Mouse (Mus musculus) ZHBTc4 (cell line): ENCODE data around the gene Gm11985.
A peak's percentile ranks its signal among the peaks of the same experiment; 100 is the strongest.

ENCODE experiments used
- DNase-seq: peaks from one replicate; pipeline ENCODE4 v3.0.0-alpha.2; 2011; ENCODE audit warnings: low read depth, low spot score

The Gm11985 gene

GRCm38 (mm10) chr11:7188469-7188868 lies at the start of gene Gm11985:
TSS of gene Gm11985 (minus strand) at chr11:7188569.
- DNase-seq, result no peak

GRCm38 (mm10) chr11:7237712-7238111 lies 49.3 kb upstream of the Gm11985 start:
- DNase-seq, result no peak

- DNase-seq, result no peak
These were observed 48.4 kb upstream of the Gm11985 start for GRCm38 (mm10) chr11:7236751-7237150.

GRCm38 (mm10) chr11:7234981-7235609 lies 46.7 kb upstream of the Gm11985 start:
- DNase-seq, result peak; percentile 47

- DNase-seq, result no peak
These were observed 46.1 kb upstream of the Gm11985 start for GRCm38 (mm10) chr11:7234436-7234835.

GRCm38 (mm10) chr11:7233333-7233732 lies 45.0 kb upstream of the Gm11985 start:
- no peak for DNase-seq

GRCm38 (mm10) chr11:7231958-7232357 lies 43.6 kb upstream of the Gm11985 start:
- no peak for DNase-seq

GRCm38 (mm10) chr11:7230000-7230399 lies 41.6 kb upstream of the Gm11985 start:
- no peak for DNase-seq

GRCm38 (mm10) chr11:7228107-7228506 lies 39.7 kb upstream of the Gm11985 start:
- no peak for DNase-seq

- no peak for DNase-seq
These were observed 38.6 kb upstream of the Gm11985 start for GRCm38 (mm10) chr11:7226810-7227550.

GRCm38 (mm10) chr11:7226200-7226599 lies 37.8 kb upstream of the Gm11985 start:
- DNase-seq, result no peak

- peak; percentile 63 for DNase-seq
These were observed 33.5 kb upstream of the Gm11985 start for GRCm38 (mm10) chr11:7221826-7222225.

GRCm38 (mm10) chr11:7215703-7216102 lies 27.3 kb upstream of the Gm11985 start:
- DNase-seq, result peak; percentile 71

GRCm38 (mm10) chr11:7214761-7215160 lies 26.4 kb upstream of the Gm11985 start:
- DNase-seq, result peak; percentile 77

GRCm38 (mm10) chr11:7214342-7214660 lies 25.9 kb upstream of the Gm11985 start:
- DNase-seq, result no peak

- DNase-seq, result peak; percentile 87
These were observed 25.4 kb upstream of the Gm11985 start, which contains the start of gene Igfbp3 for GRCm38 (mm10) chr11:7213501-7214341. TSS of gene Igfbp3 (minus strand) at chr11:7213923.

GRCm38 (mm10) chr11:7213161-7213500 lies 24.8 kb upstream of the Gm11985 start:
- no peak for DNase-seq

- DNase-seq, result no peak
These were observed 23.9 kb upstream of the Gm11985 start for GRCm38 (mm10) chr11:7212126-7212798.

GRCm38 (mm10) chr11:7211211-7211610 lies 22.8 kb upstream of the Gm11985 start:
- DNase-seq, result no peak

GRCm38 (mm10) chr11:7210343-7210742 lies 22.0 kb upstream of the Gm11985 start:
- peak; percentile 84 for DNase-seq

- no peak for DNase-seq
These were observed 15.5 kb upstream of the Gm11985 start for GRCm38 (mm10) chr11:7203846-7204245.

GRCm38 (mm10) chr11:7202206-7202605 lies 13.8 kb upstream of the Gm11985 start:
- DNase-seq, result no peak
